Mouse (Mus musculus) liver, adult 2 months (tissue): Measurements from ENCODE around the gene Sema3a.

Source experiments
- CTCF ChIP-seq: fragments of 200-500 bp; IDR thresholded peaks from 2 replicates; pipeline ENCODE4 v1.5.1; 2011; ENCODE audit warnings: low read depth, low read length, control low read depth
- POLR2A ChIP-seq: fragments of 200-500 bp; IDR thresholded peaks from 2 replicates; pipeline ENCODE4 v1.6.1; 2011; ENCODE audit warnings: low read length, control low read depth; ENCODE audit not compliant: insufficient read depth; ENCODE audit errors: extremely low read depth

DNA sequence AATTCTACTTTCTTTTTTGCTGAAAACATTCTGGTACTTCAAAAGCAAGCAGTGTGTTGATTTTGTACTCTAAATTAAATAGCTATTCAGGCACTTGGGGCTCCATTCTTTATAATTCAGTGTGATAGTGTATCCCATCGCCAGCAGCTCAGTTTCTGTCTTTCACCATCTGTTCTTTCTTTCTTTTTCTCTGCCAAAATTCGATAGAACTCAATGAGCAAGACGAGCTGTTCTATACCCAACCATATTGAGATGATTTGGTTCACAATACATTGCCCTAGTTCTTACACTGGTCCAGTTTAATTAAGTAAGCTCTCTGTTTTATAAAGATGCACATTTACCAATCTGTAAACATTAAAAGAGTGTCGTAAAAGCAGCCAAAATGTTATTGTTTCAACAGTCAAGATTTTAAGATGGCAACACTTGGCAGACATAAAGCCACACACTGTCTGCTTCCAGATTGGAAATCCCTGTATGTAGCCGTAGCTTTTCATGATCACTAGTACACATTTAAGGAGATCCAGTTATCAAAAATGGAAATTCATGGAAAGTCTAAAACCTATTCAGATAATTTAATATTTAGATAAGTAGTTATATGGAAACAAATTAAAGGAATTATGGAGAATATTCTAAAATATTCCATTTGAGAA lies 296.2 kb downstream of the Sema3a start:
- no peak for TF ChIP-seq CTCF
- TF ChIP-seq POLR2A: no peak
